Mouse (Mus musculus) liver, adult 2 months (tissue): ENCODE results near the gene Cyp11a1.

Experiments used
- CTCF ChIP-seq: fragments of 200-500 bp; IDR thresholded peaks from 2 replicates; pipeline ENCODE4 v1.5.1; 2011; ENCODE audit warnings: low read depth, low read length, control low read depth
- POLR2A ChIP-seq: fragments of 200-500 bp; IDR thresholded peaks from 2 replicates; pipeline ENCODE4 v1.6.1; 2011; ENCODE audit warnings: low read length, control low read depth; ENCODE audit not compliant: insufficient read depth; ENCODE audit errors: extremely low read depth

- no peak for TF ChIP-seq POLR2A
- TF ChIP-seq CTCF = no peak
Observed at GRCm38 (mm10) chr9:57985304-57985703, 20.9 kb upstream of the Cyp11a1 start.
